Mouse (Mus musculus) spleen, postnatal 10 days (tissue): Measurements from ENCODE around the gene Apopt1.
A peak's percentile ranks its signal among the peaks of the same experiment; 100 is the strongest.
"Not testable (repeated sequence)": the region's sequence is repeated elsewhere in the genome, so short reads cannot be mapped to it uniquely, and the experiment has no call there.

ENCODE experiments used
- DNase-seq, 2 experiments: peaks; one replicate each; pipeline ENCODE4 v3.0.0; 2021 to 2022; ENCODE audit warnings: low spot score in 2 of 2

Apopt1 gene

DNA sequence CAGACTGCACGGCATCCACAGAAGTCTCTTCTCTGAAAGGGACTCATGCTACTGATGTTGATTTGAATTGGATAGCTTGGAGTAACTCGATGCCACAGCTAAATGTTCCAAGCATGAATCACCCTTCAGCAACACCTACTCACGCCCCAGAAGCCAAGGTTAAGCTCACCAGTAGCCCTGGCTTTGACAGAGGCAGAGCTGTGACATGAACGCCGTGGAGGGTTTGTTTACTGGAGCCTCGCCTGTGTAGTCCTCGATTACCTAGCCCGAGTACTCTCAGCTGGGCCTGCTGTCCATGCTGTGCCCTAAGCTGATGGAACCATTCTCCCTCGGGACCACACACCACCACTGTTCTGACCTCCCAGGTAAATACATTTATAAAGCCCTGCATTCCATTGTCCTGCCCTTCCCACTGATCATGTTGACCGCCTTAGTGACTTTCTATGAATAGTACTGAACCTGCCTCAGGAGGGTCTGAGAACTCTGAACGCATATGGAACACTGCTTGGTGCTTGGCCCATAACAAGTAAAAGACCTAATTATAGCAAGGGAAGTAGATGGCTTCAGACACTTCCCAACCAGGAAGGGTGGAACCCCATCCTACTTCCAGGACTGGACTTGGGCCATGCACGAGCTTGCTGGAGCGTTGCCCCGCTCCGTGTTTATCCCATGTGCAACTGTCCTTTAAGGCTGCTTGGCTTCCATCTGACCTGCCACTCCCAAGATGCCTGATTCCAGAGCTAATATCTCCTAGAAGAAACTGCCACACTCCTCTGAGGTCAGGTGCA lies 7.7 kb upstream of the Apopt1 start:
- DNase-seq = no peak

- no peak for DNase-seq
These were observed 4.9 kb upstream of the Apopt1 start for GRCm38 (mm10) chr12:111708181-111708580.

- no peak for DNase-seq
These were observed 3.0 kb upstream of the Apopt1 start for GRCm38 (mm10) chr12:111710091-111710490.

DNA sequence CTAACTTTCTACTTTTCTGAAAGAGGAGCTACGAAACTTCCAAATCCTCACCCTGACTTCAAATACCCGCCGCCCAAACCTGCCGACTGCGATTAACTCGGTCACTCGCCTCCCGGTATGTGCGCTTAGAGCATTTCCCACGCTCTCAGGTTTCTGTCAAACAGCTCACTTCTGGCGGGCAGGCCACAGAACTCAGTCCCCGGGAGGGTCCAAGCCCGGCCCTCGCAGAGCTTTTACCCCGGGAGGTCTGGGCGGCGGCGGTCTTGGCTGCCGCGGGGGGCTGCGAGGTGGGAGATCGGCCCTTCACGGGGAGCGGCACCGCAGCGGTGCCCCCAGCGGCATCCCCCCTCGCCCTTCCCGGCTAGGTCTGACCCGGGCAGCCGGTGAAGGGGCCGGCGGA lies 585 bp upstream of the Apopt1 start:
- DNase-seq = peak; percentile 49 to 54

DNA sequence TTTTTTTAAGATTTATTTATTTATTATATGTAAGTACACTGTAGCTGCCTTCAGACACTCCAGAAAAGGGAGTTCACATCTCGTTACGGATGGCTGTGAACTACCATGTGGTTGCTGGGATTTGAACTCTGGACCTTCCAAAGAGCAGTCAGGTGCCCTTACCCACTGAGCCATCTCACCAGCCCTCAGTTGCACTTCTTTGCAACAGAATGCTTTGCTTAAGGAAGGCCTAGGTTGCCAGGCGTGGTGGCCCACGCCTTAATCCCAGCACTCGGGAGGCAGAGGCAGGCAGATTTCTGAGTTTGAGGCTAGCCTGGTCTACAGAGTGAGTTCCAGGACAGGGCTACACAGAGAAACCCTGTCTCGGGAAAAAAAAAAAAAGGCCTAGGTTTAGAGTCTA lies 819 bp downstream of the Apopt1 start:
- not testable (repeated sequence) for DNase-seq

GRCm38 (mm10) chr12:111716505-111716904 lies 3.4 kb downstream of the Apopt1 start:
- no peak for DNase-seq

- no peak for DNase-seq
These were observed 5.6 kb downstream of the Apopt1 start for GRCm38 (mm10) chr12:111718656-111719055.

GRCm38 (mm10) chr12:111720222-111720621 lies 7.2 kb downstream of the Apopt1 start:
- DNase-seq = no peak

- DNase-seq = peak; percentile 39 to 80
These were observed 9.6 kb downstream of the Apopt1 start for GRCm38 (mm10) chr12:111722654-111723053.

DNA sequence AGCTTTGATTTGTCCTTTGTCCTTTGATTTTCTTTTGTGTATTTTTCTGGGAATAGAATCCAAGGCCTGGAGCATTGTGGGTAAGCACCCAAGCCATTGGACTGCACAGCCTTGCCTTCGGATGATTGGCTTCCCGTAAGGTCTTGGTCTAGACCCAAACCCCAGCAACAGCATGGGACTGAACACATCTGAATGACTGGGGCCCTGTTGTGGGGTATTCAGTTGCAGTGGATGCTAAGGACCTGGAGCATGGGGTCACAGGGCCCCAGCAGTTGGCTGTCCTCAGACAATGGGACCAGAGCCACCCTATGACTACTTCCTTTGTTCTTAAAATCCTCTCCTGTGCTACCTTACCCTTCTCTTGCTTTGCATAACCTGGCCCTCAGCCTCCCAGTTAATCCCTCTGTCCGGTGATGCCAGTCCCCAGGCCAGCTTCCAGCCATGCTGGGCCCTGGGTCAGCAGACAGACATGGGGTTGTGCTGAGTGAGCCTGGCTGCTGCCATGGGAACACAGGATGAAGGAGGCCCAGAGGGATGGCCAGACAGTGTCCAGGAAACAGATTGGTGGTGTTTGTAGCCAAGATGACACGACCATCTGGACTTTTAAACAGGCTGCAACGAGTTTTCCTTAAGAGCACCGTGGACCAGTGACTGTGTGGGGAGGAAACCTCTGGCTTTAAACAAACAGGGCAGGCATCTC lies 11.7 kb downstream of the Apopt1 start:
- DNase-seq = no peak

- no peak for DNase-seq
These were observed 12.5 kb downstream of the Apopt1 start for GRCm38 (mm10) chr12:111725338-111726121.

- DNase-seq = no peak
These were observed 13.0 kb downstream of the Apopt1 start for GRCm38 (mm10) chr12:111726122-111726463.

GRCm38 (mm10) chr12:111727956-111728355 lies 14.9 kb downstream of the Apopt1 start:
- DNase-seq = no peak

GRCm38 (mm10) chr12:111731822-111732807 lies 19.1 kb downstream of the Apopt1 start:
- peak; percentile 57 to 89 for DNase-seq

GRCm38 (mm10) chr12:111732921-111733320 lies 19.9 kb downstream of the Apopt1 start:
- DNase-seq = no peak

DNA sequence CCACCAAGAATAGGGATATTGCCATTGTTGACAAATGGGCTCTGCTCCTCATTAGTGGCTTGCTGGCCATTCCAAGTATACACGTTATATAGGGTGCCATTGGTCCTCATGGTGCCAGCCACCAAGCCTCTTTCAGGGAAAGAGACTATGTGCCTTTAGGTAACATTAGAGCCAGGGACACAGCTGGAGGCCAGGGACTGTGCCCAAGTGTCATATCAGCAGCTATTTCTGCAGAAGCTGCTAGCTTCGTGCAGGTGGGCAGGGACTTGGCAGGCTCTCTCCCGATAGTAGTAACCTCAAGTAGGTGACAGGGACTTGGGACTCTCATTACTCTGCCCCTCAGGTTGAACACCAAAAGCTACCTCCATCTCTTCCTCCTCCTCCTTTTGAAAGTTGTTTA lies 21.9 kb downstream of the Apopt1 start:
- no peak for DNase-seq

GRCm38 (mm10) chr12:111736676-111737075 lies 23.6 kb downstream of the Apopt1 start:
- not testable (repeated sequence) for DNase-seq

GRCm38 (mm10) chr12:111737370-111737769 lies 24.3 kb downstream of the Apopt1 start:
- DNase-seq = no peak

DNA sequence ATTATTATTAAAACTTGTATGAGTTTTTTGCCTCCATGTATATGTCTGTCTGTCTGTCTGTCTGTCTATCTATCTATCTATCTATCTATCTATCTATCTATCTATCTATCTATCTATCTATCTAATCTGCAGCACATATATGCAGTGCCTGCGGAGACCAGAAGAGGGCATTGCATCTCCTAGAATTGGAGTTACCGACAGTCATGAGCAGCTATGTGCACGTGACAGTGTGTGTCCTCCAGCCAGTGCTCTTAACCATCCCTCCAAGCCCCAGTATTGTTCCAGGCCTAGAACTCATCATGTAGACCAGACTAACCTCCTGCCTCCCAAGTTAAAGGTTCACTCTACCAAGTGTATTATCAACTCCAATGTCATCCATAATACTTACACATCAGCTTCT lies 25.7 kb downstream of the Apopt1 start:
- DNase-seq = peak in 1 of 2 experiments; percentile 73

DNA sequence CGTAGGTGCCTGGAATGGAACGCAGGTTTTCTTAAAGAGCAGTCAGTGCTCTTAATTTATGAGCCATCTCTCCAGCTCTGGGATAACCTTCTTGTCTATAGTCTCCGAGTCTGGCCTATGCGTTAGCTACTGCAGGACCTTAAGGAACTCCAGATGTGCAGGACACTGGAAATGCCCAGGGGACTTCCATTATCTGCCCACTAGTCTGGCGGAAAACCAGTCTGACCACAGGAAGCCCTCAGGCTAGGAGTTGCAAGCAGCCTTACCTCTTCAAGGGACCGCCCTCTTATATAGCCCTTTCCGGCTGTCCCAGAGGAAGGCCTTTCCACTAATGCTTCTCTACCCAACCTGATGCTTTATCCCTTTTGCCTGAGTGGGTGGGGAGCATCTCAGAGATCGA lies 28.3 kb downstream of the Apopt1 start:
- DNase-seq = no peak

- no peak for DNase-seq
These were observed 30.4 kb downstream of the Apopt1 start for GRCm38 (mm10) chr12:111743419-111743818.
